Mouse (Mus musculus) brain, embryonic 18.5 days (tissue): ENCODE results near the gene Tnfaip2.

Experiments used
- DNase-seq: peaks from one replicate; pipeline ENCODE4 v3.0.0-alpha.2; 2012; ENCODE audit warnings: low read depth, low spot score

Gene Tnfaip2

DNA sequence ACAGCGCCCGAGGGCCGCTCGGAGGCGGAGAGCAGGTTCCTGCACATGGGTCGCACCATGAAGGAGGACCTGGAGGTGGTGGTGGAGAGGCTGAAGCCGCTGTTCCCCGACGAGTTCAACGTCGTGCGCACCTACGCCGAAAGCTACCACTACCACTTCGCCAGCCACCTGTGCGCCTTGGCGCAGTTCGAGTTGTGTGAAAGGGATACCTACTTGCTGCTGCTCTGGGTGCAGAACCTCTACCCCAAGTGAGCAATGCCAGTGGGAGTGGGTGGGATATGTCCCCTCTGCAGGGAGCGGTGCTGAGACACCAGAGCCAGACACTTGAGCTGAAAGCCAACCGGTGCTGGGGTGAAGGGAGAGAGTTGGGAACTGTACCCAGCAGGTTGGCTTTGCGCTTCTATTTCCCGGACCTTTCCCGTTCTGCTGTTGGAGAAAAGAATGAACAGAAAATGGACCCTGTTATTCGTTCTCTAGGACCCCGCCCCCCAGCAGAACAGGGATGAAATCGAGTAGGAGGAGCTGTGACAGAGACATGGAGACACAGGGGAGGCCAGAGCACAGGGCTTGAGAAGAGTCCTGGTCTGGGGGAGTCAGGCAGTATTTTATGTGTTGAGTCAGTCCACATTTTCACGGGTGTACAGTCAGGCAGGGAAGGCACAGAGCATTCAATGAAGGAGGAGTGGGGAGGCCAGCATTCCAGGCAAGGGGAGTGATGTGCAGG, 3.8 kb downstream of the Tnfaip2 start:
- no peak for DNase-seq

DNA sequence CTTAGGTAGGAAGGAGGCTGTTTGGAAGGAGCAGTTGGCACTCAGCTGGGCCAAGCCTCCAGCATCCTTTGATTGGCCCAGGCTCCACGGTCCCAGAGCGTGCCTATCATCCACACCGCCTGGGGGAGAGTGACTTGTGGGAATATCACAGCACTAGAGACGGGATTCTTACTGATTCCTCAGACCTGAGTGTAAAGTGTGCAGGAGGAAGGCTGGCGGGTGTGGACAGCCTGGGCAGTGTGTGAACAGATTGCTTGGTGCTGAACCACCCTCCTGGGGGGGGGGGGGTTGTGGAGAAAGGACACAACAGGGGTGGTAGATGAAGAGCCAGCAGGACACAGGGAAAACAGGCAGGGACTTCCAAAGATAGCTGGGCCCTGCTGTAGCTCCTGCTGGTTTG, 4.5 kb downstream of the Tnfaip2 start:
- DNase-seq: no peak

DNA sequence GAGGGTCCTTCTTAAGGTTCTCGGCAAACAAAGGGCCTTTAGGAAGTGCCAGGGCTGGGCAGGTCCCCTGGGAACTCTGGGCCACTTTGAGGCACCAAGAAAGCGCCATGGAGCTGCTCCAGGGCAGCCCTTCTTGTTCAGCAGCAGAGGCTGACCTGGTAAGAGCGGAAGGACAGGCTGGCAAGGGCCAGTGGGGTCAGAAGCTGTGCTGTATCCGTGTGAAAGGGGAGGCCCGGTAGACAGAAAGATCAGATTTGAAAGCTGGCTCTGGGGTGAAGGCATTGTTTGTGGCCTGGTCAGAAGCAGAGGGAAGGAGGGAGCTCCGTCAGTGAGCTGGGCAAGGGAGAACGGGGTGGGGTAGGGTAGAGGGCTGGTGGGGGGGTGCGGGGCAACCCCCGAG, 5.1 kb downstream of the Tnfaip2 start:
- no peak for DNase-seq

DNA sequence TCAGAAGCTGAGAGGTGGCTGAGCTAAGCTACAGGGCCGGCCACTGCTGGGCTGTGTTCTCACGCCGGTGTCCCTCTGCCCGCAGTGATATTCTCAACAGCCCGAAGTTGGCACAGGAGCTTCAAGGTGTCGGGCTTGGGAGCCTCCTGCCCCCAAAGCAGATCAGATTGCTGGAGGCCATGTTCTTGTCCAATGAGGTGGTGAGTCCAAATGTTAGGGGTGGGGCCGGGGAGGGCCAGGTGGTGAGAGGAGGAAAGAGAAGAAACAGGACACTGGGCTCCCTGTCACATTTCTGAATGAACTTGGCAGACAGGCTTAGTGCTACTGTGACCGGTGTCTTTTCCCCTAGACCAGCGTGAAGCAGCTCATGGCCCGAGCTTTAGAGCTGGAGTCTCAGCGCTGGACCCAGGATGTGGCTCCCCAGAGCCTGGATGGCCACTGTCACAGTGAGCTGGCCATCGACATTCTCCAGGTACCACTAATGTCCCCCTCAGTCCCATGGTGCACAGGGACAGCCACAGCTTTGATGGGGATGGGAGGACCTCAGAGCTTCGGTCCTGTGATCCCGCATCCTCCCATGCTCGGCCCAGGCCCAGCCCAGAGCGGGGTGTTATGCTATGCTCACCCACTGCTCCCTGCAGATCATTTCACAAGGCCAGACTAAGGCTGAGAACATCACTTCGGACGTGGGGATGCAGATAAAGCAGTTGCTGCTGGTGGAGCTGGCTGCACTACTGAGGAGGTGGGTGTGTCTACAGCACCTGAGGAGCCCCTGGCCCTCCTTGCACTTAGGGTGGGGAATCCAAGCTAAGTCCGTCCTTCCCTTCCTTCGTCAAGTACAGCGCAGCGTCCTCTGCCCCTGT, 5.9 kb downstream of the Tnfaip2 start:
- no peak for DNase-seq

DNA sequence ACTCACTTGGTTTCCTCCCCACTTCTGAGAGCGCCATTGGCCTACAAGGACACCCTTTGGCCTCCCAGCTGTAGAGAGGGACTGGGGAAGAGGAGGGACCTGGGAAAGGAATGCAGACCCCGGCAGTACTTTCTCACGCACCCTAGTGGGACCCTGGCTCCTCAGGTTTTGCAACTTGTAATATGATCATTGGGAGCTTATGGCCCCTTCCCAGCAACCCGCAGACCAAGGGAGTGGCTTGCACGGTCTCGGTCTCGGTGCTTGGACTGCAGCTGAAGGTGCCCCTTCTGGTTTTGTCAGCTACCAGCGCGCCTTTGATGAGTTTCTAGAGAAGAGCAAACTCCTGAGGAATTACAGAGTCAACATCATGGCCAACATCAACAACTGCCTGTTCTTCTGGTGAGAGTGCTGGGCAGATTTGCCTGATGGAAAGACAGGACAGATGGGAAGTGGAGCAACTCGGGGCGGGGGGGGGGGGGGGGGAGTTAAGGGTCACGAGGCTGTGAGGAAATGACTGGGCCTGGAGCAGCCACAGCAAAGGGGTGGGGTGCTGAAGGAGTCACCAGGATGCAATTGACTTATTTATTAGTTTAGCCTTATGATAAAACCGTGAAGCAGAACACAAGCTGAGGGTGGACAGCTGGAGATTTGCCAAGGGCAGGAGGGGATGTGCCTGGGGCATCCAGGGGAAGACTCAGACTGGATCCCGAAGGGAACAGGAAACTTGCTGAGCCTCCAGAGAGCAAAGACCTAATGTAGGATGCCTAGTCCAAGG, 6.8 kb downstream of the Tnfaip2 start:
- no peak for DNase-seq

DNA sequence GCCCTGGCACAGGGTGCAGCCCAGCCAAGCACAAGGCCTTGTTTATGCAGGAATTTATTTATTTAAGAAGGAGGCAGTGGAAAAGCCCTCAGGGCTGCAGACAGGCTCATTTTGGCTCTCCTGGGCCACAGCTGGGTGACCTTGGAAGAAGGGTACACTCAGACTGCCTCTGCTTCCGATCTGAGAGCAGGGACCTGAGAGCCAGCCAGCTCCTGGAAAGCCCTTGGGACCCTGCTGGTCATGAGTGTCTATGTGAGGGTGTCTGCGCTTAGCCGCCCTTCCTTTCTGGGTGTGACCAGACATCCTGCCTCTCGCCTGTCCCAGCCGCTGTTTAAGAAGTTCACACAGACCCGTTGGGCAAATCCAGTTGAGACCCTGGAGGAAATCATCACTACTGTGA, 8.1 kb downstream of the Tnfaip2 start:
- no peak for DNase-seq

DNA sequence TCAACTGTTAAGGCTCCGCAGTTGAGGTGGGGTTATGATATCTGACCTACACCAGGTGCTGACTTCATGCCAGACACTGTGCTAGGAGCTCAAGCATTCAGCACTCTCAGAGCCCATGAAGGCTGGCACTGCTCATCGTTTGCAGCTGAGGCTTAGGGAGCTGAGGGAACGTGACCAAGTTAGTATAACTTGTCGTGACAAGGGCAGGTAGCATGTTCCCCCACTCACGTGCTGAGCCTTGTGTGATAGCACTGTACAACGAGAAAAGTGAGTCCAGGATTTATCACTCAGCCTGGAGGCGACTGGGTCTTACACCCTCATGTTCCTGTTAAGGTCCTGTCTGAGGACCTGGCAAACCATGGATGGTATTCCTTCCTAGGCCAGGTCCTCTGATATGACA, 9.3 kb downstream of the Tnfaip2 start:
- no peak for DNase-seq

GRCm38 (mm10) chr12:111454021-111454420, 11.8 kb downstream of the Tnfaip2 start:
- no peak for DNase-seq

DNA sequence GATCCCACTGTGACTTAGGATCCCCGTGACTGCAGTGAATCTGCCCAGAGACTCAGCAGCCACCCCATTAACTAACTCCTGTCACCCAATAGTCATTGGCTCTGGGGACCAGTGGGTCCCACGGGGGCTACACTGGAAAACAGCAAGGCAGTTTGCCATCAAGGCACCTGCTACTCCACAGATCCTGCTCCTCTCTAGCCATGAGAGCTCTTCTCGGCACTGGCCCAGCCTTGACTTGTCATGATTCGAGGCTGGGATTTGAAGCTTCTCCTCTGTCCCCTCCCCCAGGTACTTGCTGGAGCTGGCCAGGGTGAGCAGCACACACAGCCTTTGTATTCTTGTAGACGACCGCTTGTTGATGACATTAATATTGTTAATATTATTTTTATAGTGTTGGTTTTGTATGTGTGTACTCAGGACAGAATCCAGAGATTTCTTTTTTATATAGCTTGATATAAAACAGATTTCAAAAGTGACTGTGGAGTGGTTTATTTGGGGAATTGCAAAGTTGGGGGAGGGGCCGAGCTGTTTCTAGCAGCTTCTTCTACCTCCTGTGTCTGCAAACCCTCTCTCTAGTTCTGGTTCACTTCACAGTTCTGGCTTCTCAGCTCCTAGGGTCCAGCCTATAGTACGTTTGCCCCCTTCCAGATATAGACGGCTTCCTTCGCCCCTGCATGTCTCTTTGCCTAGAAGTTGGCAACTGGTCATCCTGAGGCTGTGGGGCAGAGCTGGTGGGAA, 12.4 kb downstream of the Tnfaip2 start:
- no peak for DNase-seq

GRCm38 (mm10) chr12:111455311-111455846, 13.1 kb downstream of the Tnfaip2 start:
- no peak for DNase-seq

- DNase-seq: no peak
Measured at GRCm38 (mm10) chr12:111455860-111456259, 13.6 kb downstream of the Tnfaip2 start.

DNA sequence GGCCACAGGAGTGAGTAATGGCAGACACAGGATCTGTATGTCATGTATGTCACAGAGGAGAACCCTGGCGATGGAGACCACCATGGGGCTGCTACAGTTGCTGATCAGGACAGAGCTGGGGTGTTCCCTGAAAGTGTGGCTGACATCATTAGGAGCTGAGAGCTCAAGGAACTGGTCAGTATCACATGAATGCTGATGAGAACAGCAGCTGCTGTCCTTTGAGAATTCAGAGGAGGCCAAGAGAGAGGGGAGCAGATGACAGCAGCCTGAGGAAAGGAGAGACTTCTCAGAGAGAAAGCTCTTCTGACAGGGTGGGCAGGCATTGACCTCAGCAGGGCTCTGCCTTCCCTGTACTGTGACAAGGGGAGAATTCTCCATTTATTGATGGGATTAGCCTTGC, 15.5 kb downstream of the Tnfaip2 start:
- DNase-seq: no peak

- DNase-seq: no peak
Measured at GRCm38 (mm10) chr12:111463570-111463969, 21.3 kb downstream of the Tnfaip2 start.

DNA sequence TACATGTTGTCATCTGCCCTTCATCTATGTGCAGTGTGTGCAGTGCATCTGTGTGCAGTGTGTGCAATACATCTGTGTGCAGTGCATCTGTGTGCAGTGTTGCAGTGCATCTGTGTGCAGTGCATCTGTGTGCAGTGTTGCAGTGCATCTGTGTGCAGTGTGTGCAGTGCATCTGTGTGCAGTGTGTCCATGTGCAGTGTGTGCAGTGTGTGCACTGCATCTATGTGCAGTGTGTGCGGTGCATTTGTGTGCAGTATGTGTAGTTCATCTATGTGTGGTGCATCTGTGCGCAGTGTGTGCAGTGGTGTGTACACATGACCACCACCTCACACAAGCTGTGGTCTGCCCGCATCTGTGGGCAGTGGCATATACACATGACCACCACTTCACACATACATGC, 24.1 kb downstream of the Tnfaip2 start:
- DNase-seq: no peak

GRCm38 (mm10) chr12:111468206-111468605, 25.9 kb downstream of the Tnfaip2 start:
- DNase-seq: no peak

GRCm38 (mm10) chr12:111469507-111469906, 27.2 kb downstream of the Tnfaip2 start:
- no peak for DNase-seq

GRCm38 (mm10) chr12:111471119-111471518, 28.9 kb downstream of the Tnfaip2 start:
- no peak for DNase-seq

GRCm38 (mm10) chr12:111471721-111472120, 29.5 kb downstream of the Tnfaip2 start:
- no peak for DNase-seq

- DNase-seq: no peak
Measured at GRCm38 (mm10) chr12:111472886-111473285, 30.6 kb downstream of the Tnfaip2 start.

DNA sequence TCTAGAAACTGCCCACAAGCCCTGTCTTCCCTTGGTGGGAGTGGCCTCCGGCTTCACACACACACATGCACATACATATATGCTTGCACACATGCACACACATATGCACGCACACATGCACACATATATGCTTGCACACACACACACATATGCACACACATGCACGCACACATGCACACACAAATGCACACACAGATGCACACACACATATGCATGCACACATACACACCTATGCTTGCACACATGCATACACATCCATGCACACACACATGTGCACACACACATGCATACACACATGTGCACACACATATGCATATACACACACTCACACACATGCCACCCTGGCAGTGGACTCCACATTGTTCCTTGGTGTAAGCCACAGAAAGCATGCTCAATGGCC, 32.1 kb downstream of the Tnfaip2 start:
- no peak for DNase-seq
